In the genomic region with DNA sequence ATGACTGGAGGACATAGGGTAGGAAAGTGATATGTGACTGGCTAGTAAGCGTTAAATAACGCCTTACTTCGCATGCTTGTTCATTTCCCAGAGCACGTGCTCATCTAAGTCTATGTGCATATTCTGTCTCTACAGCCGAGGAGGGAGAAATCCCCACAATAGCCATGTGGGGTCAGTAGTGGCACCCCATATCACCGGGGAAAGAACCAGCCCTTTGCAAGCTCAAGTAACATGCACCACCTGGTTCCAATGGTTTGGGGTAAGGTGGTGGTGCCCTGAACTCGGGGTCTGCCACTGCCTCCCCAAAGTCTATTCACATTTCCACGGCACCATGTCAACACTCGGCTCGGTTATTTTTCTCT, we compare ENCODE assay signal across 8 mouse cellular contexts.
DNase-seq lines count a peak whose midpoint lies in the region; ATAC-seq and TF ChIP-seq lines count a peak whose summit lies in the region.

No protein-coding gene starts in this region.

- ATAC-seq in lung, embryonic 14.5 days (ENCODE audit: insufficient read depth): 0 out of 2 replicates have a peak, but pooled peaks have one; percentile 16
- peak; percentile 61; the same call in 1 of the 2 replicates for ATAC-seq in stomach, embryonic 15.5 days (ENCODE audit: insufficient read depth, low FRiP score, low read depth)

- TF ChIP-seq CTCF in lung, embryonic 14.5 days (IDR thresholded peaks at IDR 0.05; ENCODE audit: low read depth): peak; percentile 64

- no peak overlapping the region for H3K4me3 ChIP-seq in lung, embryonic 14.5 days (ENCODE audit: low read depth, low read length)
- H3K4me3 ChIP-seq in stomach, embryonic 15.5 days (replicated peaks): no peak overlapping the region

- no peak overlapping the region for H3K4me2 ChIP-seq in lung, embryonic 14.5 days
- no peak overlapping the region for H3K4me2 ChIP-seq in stomach, embryonic 15.5 days

- 58% methylated on average over 10 of the region's 10 CpGs for WGBS in lung, embryonic 14.5 days
- WGBS in stomach, embryonic 15.5 days: 61% methylated on average over 10 of the region's 10 CpGs

- H3K27me3 ChIP-seq in lung, embryonic 14.5 days (ENCODE audit: insufficient read depth, low read length): no peaks in the 10 kb centered on the region
- H3K27me3 ChIP-seq in stomach, embryonic 15.5 days (replicated peaks): no peaks in the 10 kb centered on the region

- H3K9me3 ChIP-seq in lung, embryonic 14.5 days (ENCODE audit: low read depth, low read length): no peaks in the 10 kb centered on the region
- no peaks in the 10 kb centered on the region for H3K9me3 ChIP-seq in stomach, embryonic 15.5 days

- H3K9ac ChIP-seq in lung, embryonic 14.5 days: no peak overlapping the region
- no peak overlapping the region for H3K9ac ChIP-seq in stomach, embryonic 15.5 days

- DNase-seq in adrenal gland, postnatal 10 days: peak; percentile 31
- DNase-seq in adrenal gland, postnatal 4 days (ENCODE audit: low spot score in 2 of 2): no peak
- peak; percentile 53 for DNase-seq in lung, embryonic 14.5 days
- no peak for DNase-seq in lung, postnatal 25 days (ENCODE audit: low spot score)
- peak; percentile 40 for DNase-seq in cerebellum, adult 9-11 months
- peak; percentile 76 for DNase-seq in induced T-regulatory cell, adult 2 months (ENCODE audit: low read depth)
- DNase-seq in frontal cortex, postnatal 10 days (ENCODE audit: low spot score in 2 of 2): no peak

- H3K27ac ChIP-seq in lung, embryonic 14.5 days (ENCODE audit: low read depth): no peak overlapping the region
- no peak overlapping the region for H3K27ac ChIP-seq in stomach, embryonic 15.5 days

- no peaks in the 10 kb centered on the region for H3K4me1 ChIP-seq in lung, embryonic 14.5 days (ENCODE audit: insufficient read depth)
- no peaks in the 10 kb centered on the region for H3K4me1 ChIP-seq in stomach, embryonic 15.5 days

- H3K36me3 ChIP-seq in lung, embryonic 14.5 days (ENCODE audit: insufficient read depth): peaks cover 20% of the 10 kb centered on the region
- peaks cover 4% of the 10 kb centered on the region for H3K36me3 ChIP-seq in stomach, embryonic 15.5 days

Comparison
In these comparisons a context has a peak if more than half of its experiments do, and no peak if none do; other contexts are left out.
1. DNase-seq: peak in adrenal gland, postnatal 10 days (single experiment), lung, embryonic 14.5 days (single experiment), cerebellum, adult 9-11 months (single experiment) and induced T-regulatory cell, adult 2 months (single experiment); none in adrenal gland, postnatal 4 days (0 of 2), lung, postnatal 25 days (single experiment) and frontal cortex, postnatal 10 days (0 of 2).